Mouse (Mus musculus): ENCODE data around the gene St7l.

GRCm38 (mm10) chr3:104815346-104815745, 48.5 kb upstream of the St7l start:
- no peak for TF ChIP-seq CTCF (IDR thresholded peaks at IDR 0.05; ENCODE audit: extremely low read depth, insufficient read depth, low read length)
- no peak for TF ChIP-seq POLR2A (IDR thresholded peaks at IDR 0.05; ENCODE audit: extremely low read depth, insufficient read depth, low read length)

Data from cortical plate, adult 2 months (tissue).